Mouse (Mus musculus): ENCODE measurements around the gene Csf2rb2. TPM values are rescaled to one million over a fixed set of nuclear protein-coding genes. Genes with fewer than 3 reads are reported as not detected.

Gene Csf2rb2
- polyA plus RNA-seq, 1 experiment = 17.2 TPM

DNA sequence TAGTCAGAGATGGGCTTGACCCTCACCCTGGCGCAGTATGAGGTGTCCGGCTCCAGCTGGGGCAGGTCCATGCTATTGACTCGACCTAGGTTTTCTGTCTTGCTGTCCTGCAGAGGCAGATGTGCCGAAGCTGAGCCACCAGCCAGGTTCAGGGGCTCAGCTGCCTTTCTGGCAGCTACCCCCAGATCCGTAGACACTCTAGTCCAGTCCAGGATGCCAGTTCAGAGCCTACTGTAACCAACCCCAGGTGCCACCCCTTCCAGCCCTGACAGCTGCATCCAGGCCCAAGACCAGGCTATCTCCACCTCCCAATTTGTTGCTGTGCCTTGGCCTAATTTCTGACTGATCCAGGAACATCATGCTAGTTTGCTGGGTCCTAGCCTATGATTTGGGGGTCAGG, 17.6 kb downstream of the Csf2rb2 start:
- Histone ChIP-seq H3K4me3 (ENCODE audit: control insufficient read depth, insufficient read depth, low read length) (no peak overlapping the region), H3K4me1 (replicated peaks; ENCODE audit: control insufficient read depth, insufficient read depth, low read length) (peaks cover 4% of the 10 kb centered on the region), H3K36me3 (ENCODE audit: control insufficient read depth, insufficient read depth, low read length) (no peaks in the 10 kb centered on the region), H3K27ac (ENCODE audit: control insufficient read depth, insufficient read depth, low read length) (no peak overlapping the region), H3K27me3 (ENCODE audit: control insufficient read depth, insufficient read depth, low read length) (no peaks in the 10 kb centered on the region)
- TF ChIP-seq CTCF (IDR thresholded peaks at IDR 0.05; ENCODE audit: borderline replicate concordance, control insufficient read depth, extremely low read depth, insufficient read depth, low read length, poor library complexity) = no peak
- TF ChIP-seq POLR2A (IDR thresholded peaks at IDR 0.05; ENCODE audit: control insufficient read depth, extremely low read depth, insufficient read depth, low read length, poor library complexity) = no peak
- WGBS = 92% methylated on average over 5 of the region's 5 CpGs
- DNase-seq = no peak

GRCm38 (mm10) chr15:78278308-78278707, 27.2 kb downstream of the Csf2rb2 start:
- no peak for DNase-seq
- no peaks in the 10 kb centered on the region for H3K27me3 ChIP-seq (ENCODE audit: control insufficient read depth, insufficient read depth, low read length)
- TF ChIP-seq POLR2A (IDR thresholded peaks at IDR 0.05; ENCODE audit: control insufficient read depth, extremely low read depth, insufficient read depth, low read length, poor library complexity) = no peak
- TF ChIP-seq CTCF (IDR thresholded peaks at IDR 0.05; ENCODE audit: borderline replicate concordance, control insufficient read depth, extremely low read depth, insufficient read depth, low read length, poor library complexity) = no peak
- H3K4me1 ChIP-seq (replicated peaks; ENCODE audit: control insufficient read depth, insufficient read depth, low read length) = no peaks in the 10 kb centered on the region
- WGBS = 15% methylated on average over 2 of the region's 2 CpGs
- H3K4me3 ChIP-seq (ENCODE audit: control insufficient read depth, insufficient read depth, low read length) = no peak overlapping the region
- no peak overlapping the region for H3K27ac ChIP-seq (ENCODE audit: control insufficient read depth, insufficient read depth, low read length)
- H3K36me3 ChIP-seq (ENCODE audit: control insufficient read depth, insufficient read depth, low read length) = no peaks in the 10 kb centered on the region

- no peak overlapping the region for H3K27ac ChIP-seq (ENCODE audit: control insufficient read depth, insufficient read depth, low read length)
- no peaks in the 10 kb centered on the region for H3K4me1 ChIP-seq (replicated peaks; ENCODE audit: control insufficient read depth, insufficient read depth, low read length)
- H3K4me3 ChIP-seq (ENCODE audit: control insufficient read depth, insufficient read depth, low read length) = no peak overlapping the region
- H3K36me3 ChIP-seq (ENCODE audit: control insufficient read depth, insufficient read depth, low read length) = no peaks in the 10 kb centered on the region
- H3K27me3 ChIP-seq (ENCODE audit: control insufficient read depth, insufficient read depth, low read length) = no peaks in the 10 kb centered on the region
- no peak for TF ChIP-seq POLR2A (IDR thresholded peaks at IDR 0.05; ENCODE audit: control insufficient read depth, extremely low read depth, insufficient read depth, low read length, poor library complexity)
- TF ChIP-seq CTCF (IDR thresholded peaks at IDR 0.05; ENCODE audit: borderline replicate concordance, control insufficient read depth, extremely low read depth, insufficient read depth, low read length, poor library complexity) = no peak
- no peak for DNase-seq
Observed at GRCm38 (mm10) chr15:78271208-78271607, 34.3 kb downstream of the Csf2rb2 start.

- Histone ChIP-seq H3K27ac (ENCODE audit: control insufficient read depth, insufficient read depth, low read length) (no peak overlapping the region), H3K4me3 (ENCODE audit: control insufficient read depth, insufficient read depth, low read length) (no peak overlapping the region), H3K4me1 (replicated peaks; ENCODE audit: control insufficient read depth, insufficient read depth, low read length) (no peaks in the 10 kb centered on the region), H3K27me3 (ENCODE audit: control insufficient read depth, insufficient read depth, low read length) (no peaks in the 10 kb centered on the region), H3K36me3 (ENCODE audit: control insufficient read depth, insufficient read depth, low read length) (no peaks in the 10 kb centered on the region)
- 37% methylated on average over 4 of the region's 4 CpGs for WGBS
- DNase-seq = no peak
- TF ChIP-seq CTCF (IDR thresholded peaks at IDR 0.05; ENCODE audit: borderline replicate concordance, control insufficient read depth, extremely low read depth, insufficient read depth, low read length, poor library complexity) = no peak
- TF ChIP-seq POLR2A (IDR thresholded peaks at IDR 0.05; ENCODE audit: control insufficient read depth, extremely low read depth, insufficient read depth, low read length, poor library complexity) = no peak
Observed at GRCm38 (mm10) chr15:78267865-78268264, 37.7 kb downstream of the Csf2rb2 start.

DNA sequence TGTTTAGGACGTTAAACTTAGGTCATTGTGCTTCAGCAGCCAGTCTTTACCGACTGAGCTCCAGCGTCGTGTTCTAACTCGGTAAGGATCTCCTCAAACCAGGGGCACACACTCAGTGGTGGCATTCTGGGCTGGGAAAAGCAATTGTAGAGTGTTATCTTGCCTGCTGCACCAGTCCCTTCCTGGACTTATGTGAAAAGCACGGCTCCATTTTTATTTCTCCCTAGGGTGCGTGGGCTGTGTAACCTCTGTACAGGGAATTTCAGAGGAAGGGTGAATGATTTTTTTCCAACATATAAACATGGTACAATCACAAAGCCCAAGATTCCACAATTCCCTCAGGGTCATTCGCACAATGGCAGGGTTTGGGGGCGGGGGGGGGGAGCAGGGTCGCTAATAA, 38.1 kb downstream of the Csf2rb2 start:
- H3K36me3 ChIP-seq (ENCODE audit: control insufficient read depth, insufficient read depth, low read length) = no peaks in the 10 kb centered on the region
- no peaks in the 10 kb centered on the region for H3K27me3 ChIP-seq (ENCODE audit: control insufficient read depth, insufficient read depth, low read length)
- 90% methylated on average over 10 of the region's 10 CpGs for whole genome bisulfite sequencing
- no peak for DNase-seq
- H3K4me1 ChIP-seq (replicated peaks; ENCODE audit: control insufficient read depth, insufficient read depth, low read length) = no peaks in the 10 kb centered on the region
- H3K4me3 ChIP-seq (ENCODE audit: control insufficient read depth, insufficient read depth, low read length) = no peak overlapping the region
- H3K27ac ChIP-seq (ENCODE audit: control insufficient read depth, insufficient read depth, low read length) = no peak overlapping the region
- TF ChIP-seq POLR2A (IDR thresholded peaks at IDR 0.05; ENCODE audit: control insufficient read depth, extremely low read depth, insufficient read depth, low read length, poor library complexity) = no peak
- TF ChIP-seq CTCF (IDR thresholded peaks at IDR 0.05; ENCODE audit: borderline replicate concordance, control insufficient read depth, extremely low read depth, insufficient read depth, low read length, poor library complexity) = no peak

- no peak overlapping the region for H3K4me3 ChIP-seq (ENCODE audit: control insufficient read depth, insufficient read depth, low read length)
- H3K27ac ChIP-seq (ENCODE audit: control insufficient read depth, insufficient read depth, low read length) = no peak overlapping the region
- H3K36me3 ChIP-seq (ENCODE audit: control insufficient read depth, insufficient read depth, low read length) = no peaks in the 10 kb centered on the region
- 88% methylated on average over 3 of the region's 3 CpGs for WGBS
- no peaks in the 10 kb centered on the region for H3K4me1 ChIP-seq (replicated peaks; ENCODE audit: control insufficient read depth, insufficient read depth, low read length)
- no peaks in the 10 kb centered on the region for H3K27me3 ChIP-seq (ENCODE audit: control insufficient read depth, insufficient read depth, low read length)
- TF ChIP-seq POLR2A (IDR thresholded peaks at IDR 0.05; ENCODE audit: control insufficient read depth, extremely low read depth, insufficient read depth, low read length, poor library complexity) (no peak), CTCF (IDR thresholded peaks at IDR 0.05; ENCODE audit: borderline replicate concordance, control insufficient read depth, extremely low read depth, insufficient read depth, low read length, poor library complexity) (no peak)
- DNase-seq = no peak
Observed at GRCm38 (mm10) chr15:78263286-78263685, 42.2 kb downstream of the Csf2rb2 start.

DNA sequence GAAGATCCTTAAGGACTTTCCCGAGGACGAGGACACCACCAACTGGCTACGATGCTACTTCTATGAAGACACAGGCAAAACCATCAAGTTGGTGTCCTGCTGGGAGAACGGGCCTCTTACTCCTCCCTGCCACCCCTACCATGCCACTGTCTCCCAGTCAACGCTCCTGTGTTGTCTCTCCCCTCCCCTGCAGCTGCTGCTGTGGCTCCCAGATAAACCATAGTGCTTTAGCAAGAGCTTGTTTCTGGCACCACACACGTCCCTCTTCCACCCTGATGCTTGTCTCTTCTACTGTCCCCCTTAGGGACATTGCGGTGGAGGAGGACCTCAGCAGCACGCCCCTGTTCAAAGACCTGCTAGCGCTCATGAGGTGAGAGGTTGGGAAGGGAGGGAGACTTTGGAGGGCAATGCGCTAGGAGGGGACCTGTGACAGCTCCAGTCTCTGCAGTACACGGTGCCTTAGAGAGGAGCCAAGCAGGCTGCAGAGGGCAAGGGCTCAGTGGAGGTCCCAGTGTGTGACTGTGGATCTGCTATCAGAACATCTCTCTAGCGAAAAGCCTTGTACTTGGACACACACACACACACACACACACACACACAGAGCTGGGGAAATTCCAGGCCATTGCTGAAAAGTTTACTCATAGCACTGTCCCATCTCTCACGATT, 44.7 kb downstream of the Csf2rb2 start:
- H3K4me1 ChIP-seq (replicated peaks; ENCODE audit: control insufficient read depth, insufficient read depth, low read length) = no peaks in the 10 kb centered on the region
- H3K4me3 ChIP-seq (ENCODE audit: control insufficient read depth, insufficient read depth, low read length) = no peak overlapping the region
- no peak for DNase-seq
- 92% methylated on average over 13 of the region's 13 CpGs for WGBS
- no peak overlapping the region for H3K27ac ChIP-seq (ENCODE audit: control insufficient read depth, insufficient read depth, low read length)
- H3K36me3 ChIP-seq (ENCODE audit: control insufficient read depth, insufficient read depth, low read length) = no peaks in the 10 kb centered on the region
- TF ChIP-seq CTCF (IDR thresholded peaks at IDR 0.05; ENCODE audit: borderline replicate concordance, control insufficient read depth, extremely low read depth, insufficient read depth, low read length, poor library complexity) (no peak), POLR2A (IDR thresholded peaks at IDR 0.05; ENCODE audit: control insufficient read depth, extremely low read depth, insufficient read depth, low read length, poor library complexity) (no peak)
- no peaks in the 10 kb centered on the region for H3K27me3 ChIP-seq (ENCODE audit: control insufficient read depth, insufficient read depth, low read length)
